Mouse (Mus musculus): ENCODE measurements around the gene Supt5.

DNA sequence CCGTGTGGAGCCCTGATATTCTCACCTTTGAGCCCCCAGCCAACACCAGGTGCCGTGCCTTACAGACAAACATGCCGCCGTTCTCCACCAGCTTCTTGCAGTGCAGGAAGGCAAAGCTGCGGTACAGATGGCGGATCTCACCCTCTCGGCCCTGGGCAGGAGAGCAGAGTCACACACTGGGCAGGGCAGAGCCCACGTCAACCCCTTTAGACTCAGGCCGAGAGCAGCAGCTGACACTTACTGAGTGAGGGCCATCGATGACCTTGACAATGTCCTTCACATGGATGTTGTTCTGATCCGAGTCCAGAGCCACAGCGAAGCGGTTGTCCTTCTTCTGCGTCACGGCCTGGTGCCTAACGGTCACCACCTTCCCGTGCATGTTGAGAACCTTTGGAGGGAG lies 19.8 kb downstream of the Supt5 start:
- TF ChIP-seq CTCF (IDR thresholded peaks at IDR 0.05; ENCODE audit: control insufficient read depth, insufficient read depth, insufficient replicate concordance, low read depth, low read length): no peak
- TF ChIP-seq POLR2A (IDR thresholded peaks at IDR 0.05; ENCODE audit: control insufficient read depth, low read depth, low read length): no peak

Data from testis, adult 2 months (tissue).